Mouse (Mus musculus) MEL (cell line): ENCODE data around the gene Nadk. TPM values are rescaled to one million over a fixed set of nuclear protein-coding genes. Genes with fewer than 3 reads are reported as not detected.
A peak's percentile ranks its signal among the peaks of the same experiment; 100 is the strongest.

ENCODE experiments used
- DNase-seq: peaks from one replicate; pipeline ENCODE4 v3.0.0; 2011; ENCODE audit warnings: low read depth, low spot score
- H3K27ac ChIP-seq: 2 replicates; pipeline ENCODE4 v1.5.1; 2012; ENCODE audit warnings: low read depth, mild to moderate bottlenecking, control low read depth, low read length, moderate library complexity; ENCODE audit not compliant: control insufficient read depth
- H3K27me3 ChIP-seq, 2 experiments: fragments of 150-350 bp in 1 of 2; sonication (generic) in 1 of 2; 2 replicates each; pipeline ENCODE4 v1.6.1; 2012; ENCODE audit warnings: low read length in 2 of 2, mild to moderate bottlenecking in 2 of 2, improper control_type of control experiment in 1 of 2, moderate library complexity in 1 of 2; ENCODE audit not compliant: insufficient read depth in 2 of 2, control insufficient read depth in 1 of 2
- H3K36me3 ChIP-seq, 2 experiments: 2 replicates each; pipeline ENCODE4 v1.6.1; 2012 to 2014; ENCODE audit warnings: low read length in 2 of 2, improper control_type of control experiment in 1 of 2, inconsistent platforms in 1 of 2, mild to moderate bottlenecking in 1 of 2; ENCODE audit not compliant: insufficient read depth in 2 of 2, control insufficient read depth in 1 of 2
- H3K4me1 ChIP-seq, 2 experiments: fragments of 150-350 bp in 1 of 2; sonication (generic) in 1 of 2; 2 replicates each; pipeline ENCODE4 v1.6.1; 2012; ENCODE audit warnings: low read length in 2 of 2, improper control_type of control experiment in 1 of 2, mild to moderate bottlenecking in 1 of 2; ENCODE audit not compliant: insufficient read depth in 2 of 2, control insufficient read depth in 1 of 2
- H3K4me3 ChIP-seq, 2 experiments: fragments of 150-350 bp in 1 of 2; sonication (generic) in 1 of 2; 2 replicates each; pipeline ENCODE4 v1.5.1; 2012; ENCODE audit warnings: low read depth in 2 of 2, low read length in 2 of 2, mild to moderate bottlenecking in 2 of 2, moderate library complexity in 2 of 2, control low read depth in 1 of 2, improper control_type of control experiment in 1 of 2; ENCODE audit not compliant: control insufficient read depth in 1 of 2, insufficient read depth in 1 of 2
- H3K79me2 ChIP-seq: 2 replicates; pipeline ENCODE4 v1.6.1; 2012; ENCODE audit warnings: mild to moderate bottlenecking, low read length, moderate library complexity; ENCODE audit not compliant: control insufficient read depth, poor library complexity, insufficient read depth
- H3K9ac ChIP-seq: 2 replicates; pipeline ENCODE4 v1.6.1; 2012; ENCODE audit warnings: low read depth, mild to moderate bottlenecking, control low read depth, low read length, moderate library complexity; ENCODE audit not compliant: control insufficient read depth, poor library complexity, severe bottlenecking
- H3K9me3 ChIP-seq: fragments of 150-350 bp; sonication (generic); replicated peaks from 2 replicates; pipeline ENCODE4 v1.6.1; 2012; ENCODE audit warnings: mild to moderate bottlenecking, low read length, improper control_type of control experiment, moderate library complexity; ENCODE audit not compliant: insufficient read depth
- BHLHE40 ChIP-seq: IDR thresholded peaks from 2 replicates; pipeline ENCODE4 v1.6.1; 2012; ENCODE audit warnings: low read depth, mild to moderate bottlenecking, inconsistent platforms, low read length, improper control_type of control experiment, borderline replicate concordance
- CHD1 ChIP-seq: IDR thresholded peaks from 2 replicates; pipeline ENCODE4 v1.6.1; 2012; ENCODE audit warnings: low read depth, mild to moderate bottlenecking, inconsistent platforms, low read length, improper control_type of control experiment
- CHD2 ChIP-seq: IDR thresholded peaks from 2 replicates; pipeline ENCODE4 v1.6.1; 2011; ENCODE audit warnings: low read length, improper control_type of control experiment
- CTCF ChIP-seq, 3 experiments: IDR thresholded peaks in 2 of 3; conservative IDR thresholded peaks in 1 of 3; 2 replicates each; pipeline ENCODE4 v1.5.1; 2011 to 2012; ENCODE audit warnings: low read length in 3 of 3, low read depth in 2 of 3, mild to moderate bottlenecking in 2 of 3, improper control_type of control experiment in 1 of 3, inconsistent platforms in 1 of 3, mixed read lengths in 1 of 3, moderate library complexity in 1 of 3; ENCODE audit not compliant: control insufficient read depth in 1 of 3, insufficient read depth in 1 of 3, poor library complexity in 1 of 3, severe bottlenecking in 1 of 3
- E2F4 ChIP-seq: IDR thresholded peaks from 2 replicates; pipeline ENCODE4 v1.6.1; 2011; ENCODE audit warnings: low read depth, low read length, improper control_type of control experiment, borderline replicate concordance
- ELF1 ChIP-seq: IDR thresholded peaks from 2 replicates; pipeline ENCODE4 v1.6.1; 2014; ENCODE audit warnings: low read depth, mild to moderate bottlenecking, inconsistent platforms, low read length, improper control_type of control experiment, moderate library complexity
- EP300 ChIP-seq, 2 experiments: IDR thresholded peaks; 2 replicates each; pipeline ENCODE4 v1.6.1; 2011; ENCODE audit warnings: improper control_type of control experiment in 2 of 2, low read length in 2 of 2, low read depth in 1 of 2, mild to moderate bottlenecking in 1 of 2
- ETS1 ChIP-seq: IDR thresholded peaks from 2 replicates; pipeline ENCODE4 v1.6.1; 2012; ENCODE audit warnings: low read depth, mild to moderate bottlenecking, inconsistent platforms, low read length, improper control_type of control experiment, moderate library complexity
- GABPA ChIP-seq: IDR thresholded peaks from 2 replicates; pipeline ENCODE4 v1.6.1; 2012; ENCODE audit warnings: low read depth, mild to moderate bottlenecking, inconsistent platforms, low read length, improper control_type of control experiment, moderate library complexity
- GATA1 ChIP-seq: IDR thresholded peaks from 2 replicates; pipeline ENCODE4 v1.6.1; 2011; ENCODE audit warnings: low read depth, low read length, improper control_type of control experiment
- HCFC1 ChIP-seq: IDR thresholded peaks from 2 replicates; pipeline ENCODE4 v1.6.1; 2012; ENCODE audit warnings: low read depth, mild to moderate bottlenecking, inconsistent platforms, low read length, improper control_type of control experiment, moderate library complexity
- JUND ChIP-seq: IDR thresholded peaks from 2 replicates; pipeline ENCODE4 v1.6.1; 2011; ENCODE audit warnings: low read depth, mild to moderate bottlenecking, improper control_type of control experiment, low read length
- MAFK ChIP-seq: IDR thresholded peaks from 2 replicates; pipeline ENCODE4 v1.6.1; 2011; ENCODE audit warnings: low read depth, mild to moderate bottlenecking, low read length, improper control_type of control experiment, borderline replicate concordance
- MAX ChIP-seq: IDR thresholded peaks from 2 replicates; pipeline ENCODE4 v1.6.1; 2011; ENCODE audit warnings: low read length, improper control_type of control experiment
- MAZ ChIP-seq: IDR thresholded peaks from 2 replicates; pipeline ENCODE4 v1.6.1; 2012; ENCODE audit warnings: low read depth, mild to moderate bottlenecking, inconsistent platforms, low read length, improper control_type of control experiment
- MEF2A ChIP-seq: IDR thresholded peaks from 2 replicates; pipeline ENCODE4 v1.6.1; 2014; ENCODE audit warnings: low read depth, mild to moderate bottlenecking, inconsistent platforms, low read length, improper control_type of control experiment; ENCODE audit not compliant: poor library complexity, insufficient replicate concordance, severe bottlenecking; ENCODE audit errors: extremely low read depth
- MXI1 ChIP-seq: IDR thresholded peaks from 2 replicates; pipeline ENCODE4 v1.6.1; 2011; ENCODE audit warnings: mild to moderate bottlenecking, low read depth, low read length, improper control_type of control experiment
- MYB ChIP-seq: IDR thresholded peaks from 2 replicates; pipeline ENCODE4 v1.6.1; 2011; ENCODE audit warnings: mild to moderate bottlenecking, low read depth, low read length, improper control_type of control experiment
- NELFE ChIP-seq: IDR thresholded peaks from 2 replicates; pipeline ENCODE4 v1.6.1; 2011; ENCODE audit warnings: low read depth, low read length, improper control_type of control experiment
- NRF1 ChIP-seq: IDR thresholded peaks from 2 replicates; pipeline ENCODE4 v1.6.1; 2014; ENCODE audit warnings: low read depth, mild to moderate bottlenecking, inconsistent platforms, low read length, improper control_type of control experiment, moderate library complexity; ENCODE audit not compliant: poor library complexity, insufficient read depth, severe bottlenecking
- POLR2A ChIP-seq, 2 experiments: IDR thresholded peaks; 2 replicates each; pipeline ENCODE4 v1.6.1; 2011 to 2012; ENCODE audit warnings: low read length in 2 of 2, mild to moderate bottlenecking in 2 of 2, control low read depth in 1 of 2, improper control_type of control experiment in 1 of 2, low read depth in 1 of 2, moderate library complexity in 1 of 2; ENCODE audit not compliant: control insufficient read depth in 1 of 2, insufficient read depth in 1 of 2, poor library complexity in 1 of 2
- POLR2AphosphoS2 ChIP-seq: IDR thresholded peaks from 2 replicates; pipeline ENCODE4 v1.6.1; 2011; ENCODE audit warnings: low read length, improper control_type of control experiment
- POLR2AphosphoS5 ChIP-seq: IDR thresholded peaks from 2 replicates; pipeline ENCODE4 v1.6.1; 2012; ENCODE audit warnings: low read depth, borderline replicate concordance, mild to moderate bottlenecking, inconsistent platforms, low read length, moderate library complexity, mixed read lengths
- RAD21 ChIP-seq: IDR thresholded peaks from 2 replicates; pipeline ENCODE4 v1.6.1; 2011; ENCODE audit warnings: mild to moderate bottlenecking, low read depth, low read length, improper control_type of control experiment
- RCOR1 ChIP-seq: IDR thresholded peaks from 2 replicates; pipeline ENCODE4 v1.6.1; 2012; ENCODE audit warnings: low read depth, mild to moderate bottlenecking, inconsistent platforms, low read length, improper control_type of control experiment
- SIN3A ChIP-seq: IDR thresholded peaks from 2 replicates; pipeline ENCODE4 v1.6.1; 2012; ENCODE audit warnings: low read length, improper control_type of control experiment, inconsistent platforms
- SMC3 ChIP-seq: IDR thresholded peaks from 2 replicates; pipeline ENCODE4 v1.6.1; 2011; ENCODE audit warnings: low read depth, low read length, improper control_type of control experiment
- TAL1 ChIP-seq: IDR thresholded peaks from 2 replicates; pipeline ENCODE4 v1.6.1; 2012; ENCODE audit warnings: mild to moderate bottlenecking, inconsistent platforms, low read length, moderate library complexity, mixed read lengths
- TBP ChIP-seq: IDR thresholded peaks from 2 replicates; pipeline ENCODE4 v1.8.0; 2011; ENCODE audit warnings: low read depth, low read length, improper control_type of control experiment
- TCF12 ChIP-seq: IDR thresholded peaks from 2 replicates; pipeline ENCODE4 v1.6.1; 2014; ENCODE audit warnings: low read depth, mild to moderate bottlenecking, inconsistent platforms, low read length, improper control_type of control experiment, moderate library complexity
- UBTF ChIP-seq: IDR thresholded peaks from 2 replicates; pipeline ENCODE4 v1.6.1; 2012; ENCODE audit warnings: low read depth, mild to moderate bottlenecking, inconsistent platforms, low read length, improper control_type of control experiment, moderate library complexity, borderline replicate concordance; ENCODE audit not compliant: insufficient read depth
- USF2 ChIP-seq, 2 experiments: IDR thresholded peaks; 2 replicates each; pipeline ENCODE4 v1.6.1; 2011 to 2012; ENCODE audit warnings: improper control_type of control experiment in 2 of 2, low read length in 2 of 2, borderline replicate concordance in 1 of 2, inconsistent platforms in 1 of 2, low read depth in 1 of 2, mild to moderate bottlenecking in 1 of 2; ENCODE audit not compliant: insufficient read depth in 1 of 2
- ZC3H11A ChIP-seq: IDR thresholded peaks from 2 replicates; pipeline ENCODE4 v1.6.1; 2012; ENCODE audit warnings: low read depth, mild to moderate bottlenecking, inconsistent platforms, low read length, improper control_type of control experiment
- ZMIZ1 ChIP-seq: IDR thresholded peaks from 2 replicates; pipeline ENCODE4 v1.6.1; 2012; ENCODE audit warnings: low read depth, mild to moderate bottlenecking, inconsistent platforms, low read length, improper control_type of control experiment, moderate library complexity
- ZNF384 ChIP-seq: IDR thresholded peaks from 2 replicates; pipeline ENCODE4 v1.6.1; 2012; ENCODE audit warnings: low read depth, mild to moderate bottlenecking, inconsistent platforms, low read length, improper control_type of control experiment
- polyA plus RNA-seq, 2 experiments: library from polyadenylated mRNA; stranded (reverse) in 1 of 2; unstranded in 1 of 2; fragments of >175 nt in 1 of 2; fragments of >200 nt in 1 of 2; gene quantifications; 2 replicates each; pipeline versions ENCODE4 v1.2.1 to v1.2.4; 2012; ENCODE audit warnings: low replicate concordance in 2 of 2, low read depth in 1 of 2; ENCODE audit not compliant: insufficient read length in 2 of 2, insufficient read depth in 1 of 2, missing spikeins in 1 of 2
- total RNA-seq: library from RNA; depleted of rRNA; stranded (reverse); fragments of 300-350 nt; gene quantifications from 2 replicates; pipeline ENCODE4 v1.2.3, GENCODE M21; 2012; rRNA removed

Nadk gene
- total RNA-seq, result 141 and 151 TPM in 2 replicates
- polyA plus RNA-seq, result 100 to 1,000 TPM in 1 of 2 experiments, 10 to 100 TPM in 1; 53.2 to 258 TPM

- peak; percentile 83 for DNase-seq
- peaks cover 14 to 38% of the 10 kb centered on the region in 2 experiments for H3K4me1 ChIP-seq
- H3K9ac ChIP-seq, result peak within 1 kb of the TSS; percentile 72
- peaks cover 29% of the 10 kb centered on the region for H3K79me2 ChIP-seq
- H3K27me3 ChIP-seq, result no peaks in the 10 kb centered on the region
- no peaks in the 10 kb centered on the region for H3K9me3 ChIP-seq
- peak within 1 kb of the TSS; percentile 53 for H3K27ac ChIP-seq
- H3K4me3 ChIP-seq, result peak within 1 kb of the TSS; percentile 52
- peaks cover 12 to 29% of the 10 kb centered on the region in 2 experiments for H3K36me3 ChIP-seq
- TF ChIP-seq GABPA (no peak), NRF1 (no peak), E2F4 (no peak), POLR2AphosphoS5 (no peak), ELF1 (no peak), NELFE (no peak), CHD1 (no peak), MAZ (no peak), JUND (no peak), POLR2A (IDR thresholded peaks at IDR 0.05; ENCODE audit: control insufficient read depth in 1 of 2, insufficient read depth in 1 of 2, low read depth in 1 of 2, low read length in 2 of 2, poor library complexity in 1 of 2) (no peak), SIN3A (peak; percentile 58; the same call in 1 of the 2 replicates), RAD21 (no peak), TAL1 (no peak), GATA1 (peak; percentile 41; the same call in 1 of the 2 replicates), EP300 (IDR thresholded peaks at IDR 0.05; ENCODE audit: low read depth in 1 of 2, low read length in 2 of 2) (peak in 1 of 2 experiments; percentile 13; a peak in 1 of 4 replicates), CHD2 (no peak), TCF12 (no peak), BHLHE40 (no peak), ZMIZ1 (no peak), RCOR1 (0 out of 2 replicates have a peak, but pooled peaks have one; percentile 15), ETS1 (peak; percentile 36; the same call in 1 of the 2 replicates), SMC3 (no peak), UBTF (no peak), USF2 (IDR thresholded peaks at IDR 0.05; ENCODE audit: borderline replicate concordance in 1 of 2, insufficient read depth in 1 of 2, low read depth in 1 of 2, low read length in 2 of 2) (no peak), MAX (0 out of 2 replicates have a peak, but pooled peaks have one; percentile 34), MAFK (no peak), ZC3H11A (no peak), MXI1 (peak; percentile 80), MEF2A (no peak), POLR2AphosphoS2 (no peak; the same call in 1 of the 2 replicates), CTCF (IDR thresholded peaks at IDR 0.05 in 2 of 3, conservative IDR thresholded peaks at IDR 0.05 in 1 of 3; ENCODE audit: control insufficient read depth in 1 of 3, insufficient read depth in 1 of 3, low read depth in 2 of 3, low read length in 3 of 3, poor library complexity in 1 of 3, severe bottlenecking in 1 of 3) (no peak), HCFC1 (no peak), MYB (no peak), TBP (no peak), ZNF384 (no peak)
Measured at GRCm38 (mm10) chr4:155561661-155562442, at the start of gene Nadk. Nadk (plus strand) TSS chr4:155562378.
